Mouse (Mus musculus) midbrain, postnatal 0 days (tissue): ENCODE results near the gene Vwa1. TPM values are rescaled to one million over a fixed set of nuclear protein-coding genes. Genes with fewer than 3 reads are reported as not detected.
A peak's percentile ranks its signal among the peaks of the same experiment; 100 is the strongest.

Experiments used
- ATAC-seq: fragments of 200-750 bp; cut with Nextera tagmentation; 2 replicates; pipeline ENCODE4 v1.8.0; 2017; ENCODE audit warnings: moderate number of reproducible peaks, mild to moderate bottlenecking, moderate TSS enrichment, moderate library complexity; ENCODE audit not compliant: low FRiP score
- DNase-seq: peaks from one replicate; pipeline ENCODE4 v3.0.0-alpha.2; 2015; ENCODE audit warnings: low spot score
- H3K27ac ChIP-seq: fragments of 300-500 bp; sonication (generic); 2 replicates; pipeline ENCODE4 v1.5.1; 2014; ENCODE audit warnings: low read depth, mild to moderate bottlenecking, low read length, mixed read lengths
- H3K27me3 ChIP-seq: fragments of 300-500 bp; sonication (generic); 2 replicates; pipeline ENCODE4 v1.6.1; 2014; ENCODE audit warnings: low read length, control low read depth, mixed read lengths; ENCODE audit not compliant: insufficient read depth
- H3K36me3 ChIP-seq: fragments of 300-500 bp; sonication (generic); 2 replicates; pipeline ENCODE4 v1.6.1; 2014; ENCODE audit warnings: low read length, control low read depth, mixed read lengths; ENCODE audit not compliant: insufficient read depth
- H3K4me1 ChIP-seq: fragments of 300-500 bp; sonication (generic); 2 replicates; pipeline ENCODE4 v1.6.1; 2014; ENCODE audit warnings: mild to moderate bottlenecking, control low read depth, antibody characterized with exemption, low read length, mixed read lengths; ENCODE audit not compliant: insufficient read depth
- H3K4me2 ChIP-seq: fragments of 300-500 bp; sonication (generic); 2 replicates; pipeline ENCODE4 v1.6.1; 2014; ENCODE audit warnings: low read depth, mild to moderate bottlenecking, low read length, mixed read lengths; ENCODE audit not compliant: poor library complexity, severe bottlenecking
- H3K4me3 ChIP-seq: fragments of 300-500 bp; sonication (generic); 2 replicates; pipeline ENCODE4 v1.5.1; 2014; ENCODE audit warnings: low read depth, mild to moderate bottlenecking, low read length, moderate library complexity
- H3K9ac ChIP-seq: fragments of 300-500 bp; sonication (generic); replicated peaks from 2 replicates; pipeline ENCODE4 v1.6.1; 2014; ENCODE audit warnings: mild to moderate bottlenecking, low read length, moderate library complexity, mixed read lengths; ENCODE audit not compliant: poor library complexity, severe bottlenecking
- H3K9me3 ChIP-seq: fragments of 300-500 bp; sonication (generic); 2 replicates; pipeline ENCODE4 v1.6.1; 2016; ENCODE audit warnings: low read length, control low read depth
- CTCF ChIP-seq: IDR thresholded peaks from 2 replicates; pipeline ENCODE4 v1.5.1; 2016; ENCODE audit warnings: antibody characterized with exemption, mild to moderate bottlenecking
- WGBS: fragments of 180-500 bp; shearing (Covaris S2); extraction: QIAGEN DNeasy Blood & Tissue Kit; methylation state at CpG from one replicate; pipeline ENCODE4 v1.1.7; 2014; 5-methylcytosine and 5-hydroxymethylcytosine counted together
- polyA plus RNA-seq: library from polyadenylated mRNA; unstranded; fragments of >200 nt; fragmentation: Nextera tagmentation; extraction: Ambion mirVana; gene quantifications from 2 replicates; pipeline ENCODE4 v1.2.1, GENCODE M21; 2015
- total RNA-seq: library from RNA; depleted of rRNA; stranded (reverse); fragments of >200 nt; gene quantifications from 2 replicates; pipeline ENCODE4 v1.2.3, GENCODE M21; 2014

Vwa1 gene
- total and polyA plus RNA-seq, 2 experiments from 2014 or later: 25.5 to 42.5 TPM

DNA sequence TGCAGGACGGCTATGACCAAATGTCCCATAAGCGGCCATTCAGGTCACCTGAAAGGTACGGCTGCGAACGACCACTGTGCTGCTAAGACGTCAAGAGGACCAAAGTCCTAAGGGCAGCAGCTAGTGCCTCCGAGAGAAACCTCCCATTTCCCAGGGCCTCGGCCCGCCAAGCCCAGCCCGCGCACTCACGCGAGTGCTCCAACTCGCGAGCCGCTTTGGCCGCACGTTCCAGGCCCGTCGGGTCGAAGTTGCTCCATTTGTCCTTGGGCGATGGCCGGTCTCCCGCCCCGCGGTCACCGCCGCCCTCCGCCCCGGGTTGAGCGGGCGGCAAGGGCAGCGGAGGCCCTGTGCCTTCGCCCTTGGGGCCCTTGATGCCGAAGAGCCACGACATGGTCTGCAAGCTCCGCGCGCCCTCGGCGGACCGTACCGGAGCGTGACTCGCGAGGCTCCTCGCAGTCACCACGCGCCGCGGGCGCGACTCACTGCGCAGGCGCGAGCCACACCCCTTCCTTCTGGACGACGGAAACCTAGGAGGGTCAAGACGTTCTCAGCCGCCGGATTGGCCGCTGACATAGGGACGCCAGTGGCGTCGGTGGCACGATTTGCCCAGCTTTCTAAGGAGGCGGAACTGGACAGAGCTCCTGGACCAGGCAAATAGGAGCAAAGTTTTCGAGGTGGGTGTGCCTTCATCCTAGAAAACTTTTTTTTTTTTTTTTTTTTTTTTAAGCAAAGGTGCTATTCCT, 13.7 kb downstream of the Vwa1 start, which contains the start of gene Atad3a:
Gene Atad3a, minus strand, starts transcription at position 481 of the 743 bp plus-strand sequence.
- TF ChIP-seq CTCF: no peak
- no peaks in the 10 kb centered on the region for H3K27me3 ChIP-seq
- peaks cover 10% of the 10 kb centered on the region for H3K4me1 ChIP-seq
- H3K9me3 ChIP-seq: no peaks in the 10 kb centered on the region
- peak; percentile 93 for ATAC-seq
- peak; percentile 98 for DNase-seq
- H3K4me2 ChIP-seq: peak within 1 kb of the TSS; percentile 97
- peak within 1 kb of the TSS; percentile 76 for H3K4me3 ChIP-seq
- WGBS: under 1% methylated on average over 67 of the region's 68 CpGs
- peaks cover 3% of the 10 kb centered on the region; the same call in 1 of the 2 replicates for H3K36me3 ChIP-seq
- H3K9ac ChIP-seq: peak within 1 kb of the TSS; percentile 76
- 0 out of 2 replicates have a peak within 1 kb of the TSS, but pooled peaks have one; percentile 18 for H3K27ac ChIP-seq

DNA sequence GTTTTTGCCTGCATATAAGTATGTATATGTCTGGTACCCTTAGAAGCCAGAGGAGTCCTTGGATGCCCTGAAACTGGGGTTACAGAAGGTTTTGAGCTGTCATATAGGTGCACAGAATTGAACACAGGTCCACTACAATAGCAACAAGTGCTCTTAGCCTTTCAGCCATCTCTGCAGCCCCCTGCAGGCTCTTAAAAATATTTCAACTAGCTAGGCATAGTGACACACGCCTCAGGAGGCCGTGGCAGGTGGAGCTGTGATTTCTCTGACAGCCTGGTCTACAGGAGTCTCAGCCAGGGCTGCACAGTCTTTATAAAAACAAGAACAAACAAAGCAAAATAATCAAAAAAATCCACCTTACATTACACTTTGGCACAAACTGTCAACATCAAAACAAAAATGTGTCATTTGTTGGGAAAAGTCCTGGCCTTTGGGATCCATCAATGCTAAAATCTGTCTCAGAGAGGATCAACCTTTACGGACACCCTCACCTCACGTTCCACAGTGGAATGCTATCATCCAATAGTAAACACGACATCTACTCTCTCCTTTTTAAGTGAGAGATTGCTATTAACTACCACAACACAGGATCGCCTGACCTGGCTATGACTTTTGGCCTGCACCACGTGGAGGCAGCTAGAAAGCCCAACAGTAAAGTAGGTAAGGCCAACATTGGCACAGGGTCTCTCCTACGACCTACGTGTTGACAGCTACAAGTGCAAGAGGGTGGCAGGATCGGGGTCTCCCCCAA, 14.5 kb downstream of the Vwa1 start:
- peak; percentile 60 for TF ChIP-seq CTCF
- Histone ChIP-seq H3K4me3 (peak overlapping the region; percentile 76), H3K27ac (0 out of 2 replicates have a peak overlapping the region, but pooled peaks have one; percentile 18), H3K4me1 (peaks cover 10% of the 10 kb centered on the region), H3K9me3 (no peaks in the 10 kb centered on the region), H3K27me3 (no peaks in the 10 kb centered on the region), H3K4me2 (peak overlapping the region; percentile 97), H3K9ac (peak overlapping the region; percentile 76), H3K36me3 (peaks cover 10% of the 10 kb centered on the region)
- ATAC-seq (peak; percentile 34; the same call in 1 of the 2 replicates), DNase-seq (peak; percentile 56)
- 5% methylated on average over 10 of the region's 10 CpGs for WGBS

DNA sequence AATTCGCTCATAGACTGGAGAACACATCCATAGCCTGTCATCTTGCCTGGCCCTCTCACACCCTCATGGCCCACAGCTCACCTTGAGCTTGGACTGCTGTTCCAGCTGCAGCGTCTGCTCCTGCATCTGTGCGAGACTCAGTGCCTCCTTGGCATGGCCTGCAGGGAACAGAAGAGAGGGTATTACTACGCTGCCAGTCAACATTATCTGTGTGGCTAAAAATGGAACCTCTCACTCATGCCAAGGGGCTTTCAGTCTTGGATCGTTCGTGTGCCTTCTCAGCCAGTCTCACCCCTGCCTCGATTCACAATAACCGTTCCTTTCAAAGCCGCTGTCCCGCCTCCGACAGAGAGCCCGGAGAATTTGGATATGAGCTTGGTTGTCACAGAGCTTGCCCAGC, 17.5 kb downstream of the Vwa1 start:
- peaks cover 10% of the 10 kb centered on the region for H3K4me1 ChIP-seq
- no peaks in the 10 kb centered on the region for H3K9me3 ChIP-seq
- TF ChIP-seq CTCF: no peak
- H3K27ac ChIP-seq: no peak overlapping the region
- WGBS: 88% methylated on average over 12 of the region's 12 CpGs
- no peak overlapping the region for H3K4me2 ChIP-seq
- H3K4me3 ChIP-seq: no peak overlapping the region
- no peaks in the 10 kb centered on the region for H3K27me3 ChIP-seq
- no peak for DNase-seq
- no peak for ATAC-seq
- H3K9ac ChIP-seq: no peak overlapping the region
- peaks cover 29% of the 10 kb centered on the region for H3K36me3 ChIP-seq

DNA sequence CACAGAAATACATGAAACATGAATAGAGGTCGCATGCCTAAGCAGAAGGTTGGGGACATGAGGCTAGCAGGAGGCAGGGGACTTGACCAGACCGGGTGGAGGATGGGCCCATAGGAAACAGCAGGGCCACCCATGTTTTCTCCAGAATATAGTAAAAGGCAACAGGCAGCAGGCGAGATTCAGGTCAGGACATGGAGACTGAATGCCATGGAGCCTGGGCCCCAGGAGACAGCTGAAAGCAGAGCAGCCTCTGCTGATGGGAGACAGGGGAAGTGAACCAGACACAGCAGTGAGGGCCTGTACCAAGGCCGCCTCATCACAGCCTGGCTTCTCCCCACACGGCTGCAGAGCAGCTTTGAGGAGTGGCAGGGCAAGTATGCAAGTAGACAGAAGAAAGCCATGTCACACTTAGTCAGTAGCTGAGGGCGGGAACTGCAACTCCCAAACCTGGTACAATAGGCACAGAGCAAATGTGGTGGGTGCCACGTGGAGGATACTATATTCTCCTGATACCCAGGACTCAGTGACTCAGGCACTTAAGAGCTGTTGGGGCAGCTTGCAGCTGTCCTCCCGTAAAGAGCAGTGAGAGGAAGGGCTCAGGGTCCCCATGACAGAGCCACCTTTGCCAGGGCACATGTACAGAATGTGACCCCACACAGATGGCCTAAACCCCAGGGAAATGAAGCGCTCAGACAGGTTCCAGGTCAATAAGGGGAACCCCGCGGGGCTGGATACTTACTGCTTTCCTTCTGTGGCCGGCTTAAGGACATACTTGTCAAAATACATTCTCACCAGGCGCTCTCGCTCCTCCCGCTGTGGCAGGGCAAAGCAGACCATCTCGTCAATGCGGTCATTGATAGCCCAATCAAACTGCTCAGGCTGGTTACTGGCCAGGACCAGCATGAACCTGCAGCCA, 27.7 kb downstream of the Vwa1 start:
- 89% methylated on average over 17 of the region's 17 CpGs for WGBS
- peaks cover 76% of the 10 kb centered on the region for H3K36me3 ChIP-seq
- H3K4me3 ChIP-seq: no peak overlapping the region
- H3K9ac ChIP-seq: no peak overlapping the region
- no peaks in the 10 kb centered on the region for H3K27me3 ChIP-seq
- ATAC-seq (no peak), DNase-seq (no peak)
- no peaks in the 10 kb centered on the region for H3K9me3 ChIP-seq
- no peak overlapping the region for H3K4me2 ChIP-seq
- no peak for TF ChIP-seq CTCF
- no peak overlapping the region for H3K27ac ChIP-seq
- no peaks in the 10 kb centered on the region for H3K4me1 ChIP-seq

DNA sequence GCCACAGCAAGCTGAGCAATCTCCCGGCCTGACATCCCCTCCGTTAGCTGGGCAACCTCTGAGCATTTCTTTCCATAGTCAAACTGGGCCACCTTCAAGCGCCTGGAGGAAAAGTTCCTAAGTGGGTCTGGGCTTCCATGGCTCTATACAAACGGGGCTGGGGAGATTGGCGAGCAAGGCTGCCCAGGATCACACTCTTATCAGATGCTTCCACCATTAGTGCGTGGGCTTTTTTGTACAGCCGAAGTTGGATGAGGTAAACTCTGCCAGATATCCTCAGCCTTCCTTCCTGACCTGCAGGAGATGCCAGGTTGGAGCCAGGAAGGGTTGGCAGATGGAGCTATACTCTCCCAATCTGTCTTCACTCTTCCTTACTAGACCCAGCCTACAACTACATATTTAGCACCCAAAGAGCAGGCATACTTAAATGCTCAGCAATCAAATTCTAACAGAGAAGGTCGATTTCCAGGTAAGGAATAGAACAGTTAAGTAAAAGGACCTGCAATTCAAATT, 28.4 kb downstream of the Vwa1 start:
- 90% methylated on average over 8 of the region's 8 CpGs for WGBS
- H3K9me3 ChIP-seq: no peaks in the 10 kb centered on the region
- H3K36me3 ChIP-seq: peaks cover 76% of the 10 kb centered on the region
- H3K27ac ChIP-seq: no peak overlapping the region
- ATAC-seq (no peak), DNase-seq (no peak)
- H3K4me1 ChIP-seq: no peaks in the 10 kb centered on the region
- no peaks in the 10 kb centered on the region for H3K27me3 ChIP-seq
- H3K9ac ChIP-seq: no peak overlapping the region
- no peak overlapping the region for H3K4me3 ChIP-seq
- TF ChIP-seq CTCF: no peak
- H3K4me2 ChIP-seq: no peak overlapping the region
